Mouse (Mus musculus): ENCODE data around the gene Atg16l2. TPM values are rescaled to one million over a fixed set of nuclear protein-coding genes. Genes with fewer than 3 reads are reported as not detected.
A peak's percentile ranks its signal among the peaks of the same experiment; 100 is the strongest.

Gene Atg16l2
- total and polyA plus RNA-seq, 3 experiments: 7.9 to 8.8 TPM; not detected in 1

DNA sequence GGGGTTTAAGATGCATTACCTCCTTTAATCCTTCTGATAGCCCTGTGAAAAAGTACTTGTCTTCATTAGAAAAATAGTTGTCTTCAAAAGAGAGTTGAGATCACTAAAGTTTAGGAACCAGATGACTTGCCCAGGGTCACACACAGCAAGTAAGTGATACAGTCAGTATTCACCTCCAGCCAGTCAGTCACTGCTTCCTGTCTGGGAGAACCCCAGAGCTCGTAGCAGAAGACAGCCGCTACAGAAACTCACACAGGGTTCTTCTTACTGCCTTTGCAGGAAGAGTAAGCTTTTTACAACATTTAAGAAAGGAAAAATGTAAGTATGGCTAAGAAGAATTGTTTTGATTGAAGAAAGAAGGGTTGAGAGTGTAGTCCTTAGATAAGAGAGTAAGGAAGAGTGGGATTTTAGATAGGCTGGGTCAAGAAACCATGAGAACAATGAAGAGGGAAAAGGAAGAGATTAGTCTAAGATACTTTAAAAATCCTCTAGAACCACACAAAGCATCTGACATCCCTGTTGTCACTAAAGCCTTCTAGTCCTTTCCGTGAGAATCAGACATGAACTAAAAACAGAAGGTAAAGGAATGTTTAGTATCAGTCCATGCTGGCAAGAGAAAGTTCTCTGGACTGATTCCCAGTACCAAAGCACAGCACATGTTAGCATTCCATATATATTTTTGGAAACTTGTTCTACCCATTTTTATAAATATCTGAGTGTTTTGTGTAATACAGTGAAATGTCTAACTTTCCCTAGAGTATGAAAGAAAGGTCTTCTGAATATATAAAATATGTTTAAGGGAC is 34.4 kb downstream of the Atg16l2 start:
- Histone ChIP-seq H3K27me3 (ENCODE audit: control insufficient read depth in 1 of 2, insufficient read depth in 2 of 2, low read length in 2 of 2) (no peaks in the 10 kb centered on the region), H3K9ac (ENCODE audit: control insufficient read depth, low read depth, low read length, poor library complexity, severe bottlenecking) (no peak overlapping the region), H3K9me3 (replicated peaks; ENCODE audit: insufficient read depth, low read length) (no peaks in the 10 kb centered on the region), H3K36me3 (ENCODE audit: control insufficient read depth in 1 of 2, insufficient read depth in 2 of 2, low read length in 2 of 2) (peaks cover 2 to 8% of the 10 kb centered on the region in 2 experiments), H3K4me1 (ENCODE audit: control insufficient read depth in 1 of 2, insufficient read depth in 2 of 2, low read length in 2 of 2) (no peaks in the 10 kb centered on the region), H3K4me3 (ENCODE audit: control insufficient read depth in 1 of 2, insufficient read depth in 1 of 2, low read depth in 2 of 2, low read length in 2 of 2) (no peak overlapping the region), H3K79me2 (ENCODE audit: control insufficient read depth, insufficient read depth, low read length, poor library complexity) (no peaks in the 10 kb centered on the region), H3K27ac (ENCODE audit: control insufficient read depth, low read depth, low read length) (no peak overlapping the region)
- no peak for DNase-seq (ENCODE audit: low read depth, low spot score)
- TF ChIP-seq JUND (IDR thresholded peaks at IDR 0.05; ENCODE audit: low read depth, low read length) (no peak), CTCF (IDR thresholded peaks at IDR 0.05 in 2 of 3, conservative IDR thresholded peaks at IDR 0.05 in 1 of 3; ENCODE audit: control insufficient read depth in 1 of 3, insufficient read depth in 1 of 3, low read depth in 2 of 3, low read length in 3 of 3, poor library complexity in 1 of 3, severe bottlenecking in 1 of 3) (no peak), EP300 (IDR thresholded peaks at IDR 0.05; ENCODE audit: low read depth in 1 of 2, low read length in 2 of 2) (peak; percentile 41 to 64; a peak in 2 of 4 replicates), POLR2AphosphoS2 (IDR thresholded peaks at IDR 0.05; ENCODE audit: low read length) (no peak), TAL1 (IDR thresholded peaks at IDR 0.05; ENCODE audit: low read length) (peak; percentile 27; the same call in 1 of the 2 replicates), POLR2A (IDR thresholded peaks at IDR 0.05; ENCODE audit: control insufficient read depth in 1 of 2, insufficient read depth in 1 of 2, low read depth in 1 of 2, low read length in 2 of 2, poor library complexity in 1 of 2) (no peak), ZKSCAN1 (IDR thresholded peaks at IDR 0.05; ENCODE audit: low read depth, low read length) (no peak), RCOR1 (IDR thresholded peaks at IDR 0.05; ENCODE audit: low read depth, low read length) (peak; percentile 42; the same call in 1 of the 2 replicates), ZNF384 (IDR thresholded peaks at IDR 0.05; ENCODE audit: low read depth, low read length) (no peak), POLR2AphosphoS5 (IDR thresholded peaks at IDR 0.05; ENCODE audit: borderline replicate concordance, low read depth, low read length) (no peak), UBTF (IDR thresholded peaks at IDR 0.05; ENCODE audit: borderline replicate concordance, insufficient read depth, low read depth, low read length) (no peak), RAD21 (IDR thresholded peaks at IDR 0.05; ENCODE audit: low read depth, low read length) (no peak), GATA1 (IDR thresholded peaks at IDR 0.05; ENCODE audit: low read depth, low read length) (peak; percentile 50), MEF2A (IDR thresholded peaks at IDR 0.05; ENCODE audit: extremely low read depth, insufficient replicate concordance, low read depth, low read length, poor library complexity, severe bottlenecking) (no peak), MYB (IDR thresholded peaks at IDR 0.05; ENCODE audit: low read depth, low read length) (no peak), TBP (IDR thresholded peaks at IDR 0.05; ENCODE audit: low read depth, low read length) (no peak), ELF1 (IDR thresholded peaks at IDR 0.05; ENCODE audit: low read depth, low read length) (no peak), MAFK (IDR thresholded peaks at IDR 0.05; ENCODE audit: borderline replicate concordance, low read depth, low read length) (no peak), MXI1 (IDR thresholded peaks at IDR 0.05; ENCODE audit: low read depth, low read length) (no peak), TCF12 (IDR thresholded peaks at IDR 0.05; ENCODE audit: low read depth, low read length) (peak; percentile 66)
